Mouse (Mus musculus): Measurements from ENCODE around the gene Ddb1. TPM values are rescaled to one million over a fixed set of nuclear protein-coding genes. Genes with fewer than 3 reads are reported as not detected.

The Ddb1 gene
- total and polyA plus RNA-seq, 3 experiments, result 299 to 406 (median 319) TPM

DNA sequence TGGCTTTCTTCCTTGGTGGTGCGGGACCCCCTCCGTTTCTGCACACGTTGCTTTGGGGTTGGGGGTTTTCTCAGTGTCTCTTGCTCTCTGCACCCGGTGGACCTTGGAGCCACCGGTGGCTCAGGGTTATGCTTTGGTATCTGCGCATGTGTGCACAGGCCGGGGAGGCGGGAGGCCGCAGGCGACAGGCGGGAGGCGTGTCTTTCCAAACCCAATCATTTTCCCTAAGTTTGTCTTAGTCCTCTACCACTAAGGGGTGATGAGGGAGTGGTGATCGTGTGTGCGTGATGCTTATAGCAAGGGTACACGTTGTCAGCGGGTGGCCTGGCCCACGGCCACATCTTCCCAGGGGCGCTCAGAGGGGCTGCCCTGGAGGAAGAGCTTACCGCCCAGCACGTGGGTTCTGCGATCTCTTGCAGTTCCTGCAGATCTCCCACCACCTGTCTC lies 29.8 kb downstream of the Ddb1 start:
- peaks cover 0 to 12% of the 10 kb centered on the region in 2 experiments; a peak in 2 of 4 replicates for H3K4me1 ChIP-seq (ENCODE audit: control insufficient read depth in 1 of 2, insufficient read depth in 2 of 2)
- no peak overlapping the region for H3K4me3 ChIP-seq (replicated peaks in 1 of 3; ENCODE audit: low read depth in 2 of 3, low read length in 2 of 3, poor library complexity in 1 of 3)
- no peaks in the 10 kb centered on the region for H3K27me3 ChIP-seq (replicated peaks)
- no peak overlapping the region for H3K27ac ChIP-seq (ENCODE audit: insufficient read depth, low read depth)
- no peak for DNase-seq (ENCODE audit: extremely low read depth)
- TF ChIP-seq NRF1 (IDR thresholded peaks at IDR 0.05; ENCODE audit: low read depth, low read length) (no peak), POLR2A (IDR thresholded peaks at IDR 0.05; ENCODE audit: low read depth, low read length) (no peak)
- dilution Hi-C loops (cut with MboI; ENCODE audit: extremely low pct_ligation_motif_present, extremely low pct_unique_long_range_greater_than_20kb, low sequenced_read_pairs) (no loop called here), in situ Hi-C loops (cut with MboI; ENCODE audit: low pct_ligation_motif_present, low pct_unique_long_range_greater_than_20kb, low sequenced_read_pairs) (no loop called here)
- H3K79me2 ChIP-seq (replicated peaks; ENCODE audit: control insufficient read depth, extremely low read depth, insufficient read depth, poor library complexity, severe bottlenecking), result no peaks in the 10 kb centered on the region
- no peaks in the 10 kb centered on the region for H3K9me3 ChIP-seq (replicated peaks; ENCODE audit: low read length)
- peaks cover 11 to 59% of the 10 kb centered on the region in 2 experiments for H3K36me3 ChIP-seq (replicated peaks in 1 of 2; ENCODE audit: control insufficient read depth in 1 of 2, insufficient read depth in 1 of 2, low read length in 1 of 2)
- H3K9ac ChIP-seq (ENCODE audit: insufficient read depth, low read depth), result no peak overlapping the region
- no peak overlapping the region for H3K4me2 ChIP-seq (ENCODE audit: insufficient read depth, low read depth, poor library complexity, severe bottlenecking)

GRCm38 (mm10) chr19:10637840-10638239 lies 32.7 kb downstream of the Ddb1 start:
- H3K79me2 ChIP-seq (replicated peaks; ENCODE audit: control insufficient read depth, extremely low read depth, insufficient read depth, poor library complexity, severe bottlenecking), result no peaks in the 10 kb centered on the region
- H3K36me3 ChIP-seq (replicated peaks in 1 of 2; ENCODE audit: control insufficient read depth in 1 of 2, insufficient read depth in 1 of 2, low read length in 1 of 2), result peaks cover 0 to 39% of the 10 kb centered on the region in 2 experiments
- TF ChIP-seq MYC (IDR thresholded peaks at IDR 0.05; ENCODE audit: low read depth, low read length) (no peak), MAFK (IDR thresholded peaks at IDR 0.05; ENCODE audit: insufficient replicate concordance, low read length) (no peak), JUN (IDR thresholded peaks at IDR 0.05; ENCODE audit: insufficient read depth, low read depth, low read length) (no peak), ZC3H11A (IDR thresholded peaks at IDR 0.05; ENCODE audit: low read depth, low read length) (no peak), SMC3 (IDR thresholded peaks at IDR 0.05; ENCODE audit: low read depth, low read length) (no peak), ELF1 (IDR thresholded peaks at IDR 0.05; ENCODE audit: low read depth, low read length) (no peak), CHD1 (IDR thresholded peaks at IDR 0.05; ENCODE audit: low read depth, low read length) (no peak), USF2 (conservative IDR thresholded peaks at IDR 0.05; ENCODE audit: low read depth, low read length) (no peak), POLR2A (IDR thresholded peaks at IDR 0.05; ENCODE audit: low read depth, low read length) (no peak), JUND (conservative IDR thresholded peaks at IDR 0.05; ENCODE audit: low read depth, low read length) (no peak), TCF12 (IDR thresholded peaks at IDR 0.05; ENCODE audit: low read depth, low read length) (no peak)
- H3K27ac ChIP-seq (ENCODE audit: insufficient read depth, low read depth), result no peak overlapping the region
- no peaks in the 10 kb centered on the region for H3K27me3 ChIP-seq (replicated peaks)
- H3K9ac ChIP-seq (ENCODE audit: insufficient read depth, low read depth), result no peak overlapping the region
- no peak overlapping the region for H3K4me3 ChIP-seq (replicated peaks in 1 of 3; ENCODE audit: low read depth in 2 of 3, low read length in 2 of 3, poor library complexity in 1 of 3)
- H3K4me2 ChIP-seq (ENCODE audit: insufficient read depth, low read depth, poor library complexity, severe bottlenecking), result no peak overlapping the region
- peaks cover 0 to 12% of the 10 kb centered on the region in 2 experiments; a peak in 2 of 4 replicates for H3K4me1 ChIP-seq (ENCODE audit: control insufficient read depth in 1 of 2, insufficient read depth in 2 of 2)
- dilution Hi-C loops (cut with MboI; ENCODE audit: extremely low pct_ligation_motif_present, extremely low pct_unique_long_range_greater_than_20kb, low sequenced_read_pairs), result no loop called here
- no peaks in the 10 kb centered on the region for H3K9me3 ChIP-seq (replicated peaks; ENCODE audit: low read length)
- DNase-seq (ENCODE audit: extremely low read depth), result no peak
- in situ Hi-C loops (cut with MboI; ENCODE audit: low pct_ligation_motif_present, low pct_unique_long_range_greater_than_20kb, low sequenced_read_pairs), result no loop called here

DNA sequence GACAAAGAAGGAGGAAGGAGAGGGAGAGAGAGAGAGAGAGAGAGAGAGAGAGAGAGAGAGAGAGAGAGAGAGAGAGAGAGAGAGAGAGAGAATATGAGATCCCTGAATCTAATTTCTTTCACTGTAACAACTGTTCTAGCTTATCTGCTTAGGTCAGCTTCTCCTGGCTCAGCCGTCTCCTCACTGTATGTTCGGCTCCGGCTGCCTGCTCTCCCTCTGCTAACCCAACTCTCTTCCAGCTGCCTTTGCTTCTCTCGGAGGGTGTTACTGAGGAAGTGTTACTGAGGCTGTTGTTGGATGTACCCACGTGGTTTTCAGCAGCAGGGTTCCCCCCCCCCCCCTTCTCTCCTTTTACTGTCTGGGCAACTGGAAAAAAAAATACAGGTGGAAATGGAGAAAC lies 35.0 kb downstream of the Ddb1 start:
- no peaks in the 10 kb centered on the region for H3K27me3 ChIP-seq (replicated peaks)
- peaks cover 0 to 17% of the 10 kb centered on the region in 2 experiments; a peak in 3 of 4 replicates for H3K4me1 ChIP-seq (ENCODE audit: control insufficient read depth in 1 of 2, insufficient read depth in 2 of 2)
- H3K4me2 ChIP-seq (ENCODE audit: insufficient read depth, low read depth, poor library complexity, severe bottlenecking), result no peak overlapping the region
- H3K79me2 ChIP-seq (replicated peaks; ENCODE audit: control insufficient read depth, extremely low read depth, insufficient read depth, poor library complexity, severe bottlenecking), result no peaks in the 10 kb centered on the region
- DNase-seq (ENCODE audit: extremely low read depth), result no peak
- TF ChIP-seq ELF1 (IDR thresholded peaks at IDR 0.05; ENCODE audit: low read depth, low read length) (no peak), NELFE (IDR thresholded peaks at IDR 0.05; ENCODE audit: low read depth, low read length) (no peak), HCFC1 (IDR thresholded peaks at IDR 0.05; ENCODE audit: low read depth, low read length) (no peak), RAD21 (IDR thresholded peaks at IDR 0.05; ENCODE audit: low read depth, low read length) (no peak), CTCF (conservative IDR thresholded peaks at IDR 0.05 in 1 of 2, IDR thresholded peaks at IDR 0.05 in 1 of 2; ENCODE audit: low read depth in 2 of 2, low read length in 2 of 2) (no peak), E2F4 (IDR thresholded peaks at IDR 0.05; ENCODE audit: insufficient replicate concordance, low read depth, low read length) (no peak), CHD1 (IDR thresholded peaks at IDR 0.05; ENCODE audit: low read depth, low read length) (no peak), UBTF (IDR thresholded peaks at IDR 0.05; ENCODE audit: low read depth, low read length) (no peak), USF1 (IDR thresholded peaks at IDR 0.05; ENCODE audit: low read depth, low read length) (no peak), NRF1 (IDR thresholded peaks at IDR 0.05; ENCODE audit: low read depth, low read length) (no peak), MAFK (IDR thresholded peaks at IDR 0.05; ENCODE audit: insufficient replicate concordance, low read length) (no peak), POLR2AphosphoS2 (IDR thresholded peaks at IDR 0.05; ENCODE audit: low read depth, low read length) (no peak), GABPA (IDR thresholded peaks at IDR 0.05; ENCODE audit: insufficient replicate concordance, low read depth, low read length) (no peak), MAZ (IDR thresholded peaks at IDR 0.05; ENCODE audit: low read depth, low read length) (no peak), EP300 (IDR thresholded peaks at IDR 0.05; ENCODE audit: low read length) (no peak), MAX (IDR thresholded peaks at IDR 0.05; ENCODE audit: low read length) (no peak), CHD2 (IDR thresholded peaks at IDR 0.05; ENCODE audit: low read length) (no peak), MYC (IDR thresholded peaks at IDR 0.05; ENCODE audit: low read depth, low read length) (no peak), ZC3H11A (IDR thresholded peaks at IDR 0.05; ENCODE audit: low read depth, low read length) (no peak)
- in situ Hi-C loops (cut with MboI; ENCODE audit: low pct_ligation_motif_present, low pct_unique_long_range_greater_than_20kb, low sequenced_read_pairs) (no loop called here), dilution Hi-C loops (cut with MboI; ENCODE audit: extremely low pct_ligation_motif_present, extremely low pct_unique_long_range_greater_than_20kb, low sequenced_read_pairs) (no loop called here)
- H3K36me3 ChIP-seq (replicated peaks in 1 of 2; ENCODE audit: control insufficient read depth in 1 of 2, insufficient read depth in 1 of 2, low read length in 1 of 2), result peaks cover 0 to 21% of the 10 kb centered on the region in 2 experiments
- H3K4me3 ChIP-seq (replicated peaks in 1 of 3; ENCODE audit: low read depth in 2 of 3, low read length in 2 of 3, poor library complexity in 1 of 3), result no peak overlapping the region
- no peak overlapping the region for H3K9ac ChIP-seq (ENCODE audit: insufficient read depth, low read depth)
- no peak overlapping the region for H3K27ac ChIP-seq (ENCODE audit: insufficient read depth, low read depth)
- no peaks in the 10 kb centered on the region for H3K9me3 ChIP-seq (replicated peaks; ENCODE audit: low read length)

All from CH12.LX (cell line).